In genomic region chr9:119038574-119038973, GRCm38 (mm10) we compare ENCODE assay signal across 22 mouse cellular contexts.
"Had no signal": no experiment of that assay in that cellular context is flagged by ENCODE, and none has a peak within 500 bp of the region (broad histone marks: within the 10 kb centered on the region; RNA-seq: fewer than 3 reads in every experiment).

No protein-coding gene starts in this region.

- DNase-seq: kidney, adult 11 months; kidney, adult 8-10 months; kidney, postnatal 10 days; kidney, postnatal 36 days; layer of hippocampus, postnatal 36 days; left cerebral cortex, postnatal 4 days; lung, embryonic 14.5 days; midbrain, embryonic 14.5 days; right cerebral cortex, postnatal 4 days; thymus, adult 2 months; thymus, postnatal 14 days; thymus, postnatal 4 days had no signal

- H3K4me2 ChIP-seq: intestine, embryonic 15.5 days; kidney, embryonic 15.5 days; limb, embryonic 12.5 days; limb, embryonic 15.5 days; lung, embryonic 14.5 days; midbrain, embryonic 11.5 days had no signal

- ATAC-seq: intestine, embryonic 15.5 days; lung, postnatal 0 days had no signal

- H3K27me3 ChIP-seq: intestine, embryonic 15.5 days; kidney, embryonic 15.5 days; limb, embryonic 12.5 days; limb, embryonic 15.5 days; megakaryocyte, embryonic 14.5 days had no signal

- H3K9ac ChIP-seq: intestine, embryonic 15.5 days; kidney, embryonic 15.5 days; limb, embryonic 12.5 days; limb, embryonic 15.5 days; lung, embryonic 14.5 days had no signal

- H3K27ac ChIP-seq: intestine, embryonic 15.5 days; kidney, embryonic 15.5 days; limb, embryonic 12.5 days; limb, embryonic 15.5 days; macrophage; stomach, postnatal 0 days had no signal

- H3K4me3 ChIP-seq: intestine, embryonic 15.5 days; kidney, embryonic 15.5 days; left cerebral cortex, adult 2 months; limb, embryonic 12.5 days; limb, embryonic 15.5 days; megakaryocyte, embryonic 14.5 days had no signal

- H3K9me3 ChIP-seq: intestine, embryonic 15.5 days; kidney, embryonic 15.5 days; limb, embryonic 12.5 days; limb, embryonic 15.5 days; megakaryocyte, embryonic 14.5 days had no signal
